Mouse (Mus musculus) WW6 (cell line): ENCODE data around the gene Zp3.
A peak's percentile ranks its signal among the peaks of the same experiment; 100 is the strongest.

Source experiments
- DNase-seq: peaks from one replicate; pipeline ENCODE4 v3.0.0-alpha.2; 2013; ENCODE audit warnings: low read depth, low spot score

Gene Zp3

DNA sequence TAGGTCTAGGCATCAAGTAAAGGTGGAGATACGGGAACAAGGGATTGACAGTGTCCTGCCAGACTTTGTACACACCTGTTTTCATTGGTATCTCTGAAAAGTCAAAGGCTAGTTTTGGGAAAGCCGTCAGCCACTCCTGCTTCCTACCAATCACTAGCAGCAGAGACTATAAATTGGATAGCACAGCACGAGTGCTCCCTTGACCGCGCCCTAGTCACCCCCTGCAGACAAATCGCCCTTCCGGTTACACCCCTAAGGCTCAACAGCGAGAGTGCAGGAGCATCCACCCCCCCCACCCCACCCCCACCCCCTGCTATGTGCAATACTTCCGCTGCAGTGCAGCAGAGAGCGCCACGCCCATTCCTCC lies 17.8 kb upstream of the Zp3 start:
- DNase-seq = no peak

DNA sequence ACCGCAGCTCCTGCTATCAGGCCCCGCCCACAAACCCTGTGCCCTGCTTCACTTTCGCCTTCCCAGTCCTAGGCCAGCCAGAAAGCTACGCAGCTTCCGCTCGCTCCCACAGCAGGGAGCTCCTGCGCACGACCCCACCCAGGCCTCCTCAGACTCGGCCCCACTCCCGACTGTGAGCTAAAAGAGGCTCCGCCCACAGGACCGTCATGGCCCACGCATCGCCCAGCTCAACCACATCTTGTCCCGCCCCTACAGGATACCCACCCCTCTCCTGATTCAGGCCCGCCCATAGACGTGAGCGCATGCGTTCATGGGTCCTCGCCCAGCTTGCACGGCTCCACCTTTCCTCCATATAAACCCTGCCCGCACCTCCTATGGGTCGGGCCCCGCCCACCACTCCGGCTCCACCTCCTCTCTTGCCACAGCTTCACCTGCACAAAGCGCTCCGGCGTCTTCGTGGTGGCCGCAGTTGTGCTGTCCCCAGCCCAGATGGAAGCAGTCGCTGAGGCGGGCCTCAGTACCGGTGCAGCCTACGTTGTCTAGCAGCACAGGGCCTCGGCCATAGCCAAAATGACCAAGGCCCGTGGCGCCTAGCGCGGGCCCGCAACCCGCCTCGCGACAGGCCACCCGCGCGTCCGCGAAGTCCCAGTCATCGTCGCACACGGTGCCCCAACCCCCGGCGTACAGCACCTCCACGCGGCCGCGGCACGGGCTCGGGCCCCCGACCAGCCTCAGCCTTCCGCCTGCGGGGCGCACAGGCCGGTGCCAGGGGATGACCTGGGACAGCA lies 17.2 kb upstream of the Zp3 start:
- peak; percentile 99 for DNase-seq

DNA sequence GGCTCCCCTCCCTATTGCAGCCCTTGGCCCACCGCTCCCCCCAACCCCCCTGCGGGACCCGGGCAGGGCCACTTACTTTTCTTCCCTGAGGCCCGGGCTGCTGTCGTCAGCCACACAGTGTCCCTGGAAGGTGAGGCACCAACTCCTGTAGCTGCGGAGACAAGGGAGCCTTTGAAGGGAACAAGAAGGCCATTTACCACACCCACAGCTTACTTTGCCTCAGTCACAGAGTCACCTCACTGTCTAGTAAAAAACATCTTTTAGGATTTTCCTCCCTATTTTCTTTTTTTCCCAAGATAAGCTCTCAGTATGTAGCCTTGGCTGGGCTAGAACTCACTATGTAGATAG lies 16.6 kb upstream of the Zp3 start:
- DNase-seq = no peak

DNA sequence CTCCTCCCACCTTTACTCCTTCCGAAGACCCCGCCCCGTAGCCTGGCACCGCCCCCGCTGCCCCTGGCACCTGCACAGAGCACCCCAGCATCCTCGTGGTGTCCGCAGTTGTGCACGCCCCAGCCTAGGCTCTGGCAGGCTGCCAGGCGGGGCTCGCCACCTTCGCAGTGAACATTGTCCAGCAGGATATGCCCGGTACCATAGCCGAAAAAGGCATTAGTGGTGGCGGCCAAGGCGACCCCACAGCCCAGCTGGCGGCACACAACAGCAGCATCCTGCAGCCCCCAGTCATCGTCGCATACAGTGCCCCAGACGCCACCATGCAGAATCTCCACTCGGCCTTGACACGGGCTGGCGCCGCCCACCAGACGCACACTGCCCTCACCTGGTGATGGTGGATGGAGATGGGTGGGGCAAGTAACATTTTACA lies 14.4 kb upstream of the Zp3 start:
- DNase-seq = no peak

DNA sequence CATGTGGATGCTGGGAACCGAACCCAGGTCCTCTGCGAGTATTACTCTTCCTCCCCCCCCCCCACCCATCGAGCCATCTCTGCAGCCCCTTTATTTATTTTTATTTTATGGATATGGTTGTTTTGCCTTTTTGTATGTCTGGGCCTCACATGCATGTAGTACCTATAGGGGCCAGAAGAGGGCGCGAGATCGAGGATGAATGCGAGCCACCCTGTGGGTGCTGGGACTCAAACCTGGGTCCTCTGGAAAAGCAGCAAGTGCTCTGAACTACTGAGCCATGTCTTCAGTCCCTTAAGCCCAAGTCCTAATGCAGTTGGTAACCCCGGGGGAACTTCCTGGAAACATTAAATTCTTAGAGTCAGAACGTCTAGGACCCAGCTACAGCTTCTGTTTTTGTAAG lies 13.0 kb upstream of the Zp3 start:
- DNase-seq = no peak

DNA sequence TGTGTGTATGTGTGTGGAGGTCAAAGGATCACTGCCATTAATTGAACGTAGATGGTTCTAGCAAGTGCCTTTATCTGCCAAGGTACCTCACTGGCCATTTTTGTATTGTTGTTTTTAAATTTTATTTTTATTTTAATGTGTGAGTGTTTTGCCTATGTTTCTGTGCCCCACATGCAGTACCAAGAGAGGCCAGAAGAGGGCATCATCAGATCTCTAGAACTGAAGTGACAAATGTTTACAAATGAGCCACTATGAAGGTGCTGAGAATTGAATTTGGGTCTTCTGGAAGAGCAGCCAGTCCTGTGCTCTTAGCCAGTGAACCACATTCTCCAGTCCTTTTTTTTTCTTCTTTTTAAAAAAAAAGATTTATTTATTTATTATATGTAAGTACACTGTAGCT lies 11.1 kb upstream of the Zp3 start:
- no peak for DNase-seq

DNA sequence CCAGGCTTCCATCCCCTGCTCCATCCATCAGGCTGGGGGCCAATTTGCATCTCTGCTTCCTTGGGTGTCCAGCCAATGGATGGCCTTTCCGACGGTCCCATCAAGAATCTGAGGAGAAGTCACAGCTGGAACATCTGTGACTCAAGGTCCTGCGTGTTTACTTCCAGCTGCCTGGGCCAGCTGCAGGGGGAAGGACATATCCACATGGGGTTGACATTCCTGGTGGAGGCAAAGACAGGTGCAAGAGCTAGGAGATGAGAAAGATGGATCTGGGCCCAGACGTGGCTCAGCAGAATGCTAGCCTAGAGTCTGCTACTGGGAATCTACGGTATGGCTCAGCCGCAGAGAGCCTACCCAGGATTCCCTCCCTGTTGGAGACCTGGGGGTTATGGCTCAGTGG lies 9.7 kb upstream of the Zp3 start:
- no peak for DNase-seq

DNA sequence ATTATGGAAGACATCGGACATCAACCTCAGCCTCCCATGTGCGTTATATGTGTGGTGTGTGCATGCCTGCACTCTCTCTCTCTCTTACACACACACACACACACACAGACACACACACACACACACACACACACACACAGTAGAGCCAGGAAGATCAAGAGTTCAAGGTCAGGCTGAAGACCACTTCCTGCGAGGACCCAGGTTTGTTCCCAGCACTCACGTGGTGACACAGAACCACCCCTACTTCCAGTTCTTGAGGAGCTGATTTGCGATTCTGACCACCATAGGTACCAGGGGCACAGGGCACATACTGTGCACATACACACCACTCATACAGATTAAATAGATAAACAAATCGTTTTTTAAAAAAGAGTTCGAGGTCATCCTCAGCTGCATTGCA lies 8.0 kb upstream of the Zp3 start:
- no peak for DNase-seq

DNA sequence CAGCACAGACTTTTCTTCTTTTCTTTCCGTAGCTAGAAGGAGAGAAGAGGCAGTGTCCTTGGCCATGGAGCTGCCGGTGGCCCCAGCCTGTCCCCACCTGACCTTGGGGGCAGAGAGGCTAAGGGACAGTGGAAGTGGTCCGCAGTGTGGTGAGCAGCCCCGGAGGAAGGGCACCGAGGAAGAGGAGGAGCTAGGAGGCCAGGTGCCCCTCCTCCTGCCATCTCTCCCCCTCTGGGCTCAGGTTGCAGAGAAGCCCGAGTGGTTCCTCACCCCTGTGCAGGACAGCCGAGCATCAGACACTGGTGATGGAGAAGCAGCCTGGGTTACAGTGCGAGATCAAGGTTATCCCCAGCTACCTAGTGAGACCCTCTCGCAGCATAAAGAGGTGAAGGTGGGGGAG lies 5.5 kb upstream of the Zp3 start, which contains the start of gene Ssc4d:
Gene Ssc4d (minus strand): TSS at position 167 of the 400 bp plus-strand sequence.
- DNase-seq = no peak

DNA sequence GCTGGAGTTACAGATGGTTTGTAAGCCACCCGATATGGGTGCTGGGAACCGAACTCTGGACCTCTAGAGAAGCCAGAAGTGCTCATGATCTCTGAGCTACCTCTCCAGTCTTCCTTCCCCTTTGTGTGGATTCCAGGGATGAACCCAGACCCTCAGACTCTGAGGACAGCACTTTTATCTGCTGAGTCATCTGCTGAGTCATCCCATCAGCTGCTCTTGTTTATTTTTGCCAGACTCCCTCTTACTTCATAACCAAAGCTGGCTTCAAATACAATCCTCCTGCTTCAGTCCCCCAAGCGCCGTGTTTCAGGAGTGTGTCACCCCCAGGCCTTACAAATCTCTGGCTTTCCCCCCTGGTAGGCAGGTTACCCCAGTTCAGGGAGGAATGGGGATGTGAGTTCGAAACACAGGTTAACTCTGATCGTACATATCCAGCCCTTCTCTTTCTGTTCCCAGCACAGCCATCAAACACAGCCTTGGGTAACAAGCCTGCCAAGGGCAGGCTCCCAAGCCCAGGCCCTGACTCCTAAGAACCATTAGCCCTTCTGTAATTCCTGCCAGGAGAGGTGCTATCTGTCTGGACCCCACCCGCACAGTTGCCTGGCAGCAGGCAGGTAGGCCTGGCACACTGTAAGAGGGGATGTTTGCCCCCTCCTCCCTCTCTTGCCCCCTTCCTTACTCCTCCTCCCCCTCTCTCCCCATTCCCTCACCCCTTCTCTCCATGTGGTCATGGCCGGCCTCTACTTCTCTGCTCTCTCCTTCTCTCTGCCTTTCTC lies 3.8 kb upstream of the Zp3 start:
- DNase-seq = no peak

DNA sequence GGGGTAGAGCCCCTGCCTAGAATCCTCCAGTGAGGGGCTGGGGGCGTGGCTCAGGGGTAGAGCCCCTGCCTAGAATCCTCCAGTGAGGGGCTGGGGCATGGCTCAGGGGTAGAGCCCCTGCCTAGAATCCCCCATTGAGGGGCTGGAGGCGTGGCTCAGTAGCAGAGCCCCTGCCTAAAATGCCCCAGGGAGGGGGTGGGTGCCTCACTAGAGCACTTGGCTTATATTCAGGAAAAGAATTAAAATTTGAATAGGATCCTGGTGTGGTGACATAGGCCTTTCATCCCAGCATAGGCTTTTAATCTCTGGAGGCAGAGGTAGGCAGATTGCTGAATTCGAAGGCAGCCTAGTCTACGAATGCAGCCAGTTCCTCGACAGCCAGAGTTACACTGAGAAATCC lies 518 bp upstream of the Zp3 start:
- no peak for DNase-seq

DNA sequence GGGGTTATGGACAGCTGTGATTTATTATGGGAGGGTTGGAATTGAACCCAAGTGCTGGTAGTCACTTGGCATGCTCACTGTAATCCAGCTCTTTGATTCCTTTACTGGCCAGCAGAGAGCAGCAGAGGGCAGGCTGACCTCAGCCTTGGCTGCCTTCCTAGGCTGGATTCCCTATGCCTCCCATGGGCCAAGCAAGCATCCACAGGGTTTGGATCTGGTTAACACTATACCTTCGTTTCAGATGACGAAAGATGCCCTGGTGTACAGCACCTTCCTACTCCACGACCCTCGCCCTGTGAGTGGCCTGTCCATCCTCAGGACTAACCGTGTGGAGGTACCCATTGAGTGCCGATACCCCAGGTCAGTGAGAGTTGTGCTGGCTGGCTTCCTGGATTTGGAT lies 2.5 kb downstream of the Zp3 start:
- no peak for DNase-seq

DNA sequence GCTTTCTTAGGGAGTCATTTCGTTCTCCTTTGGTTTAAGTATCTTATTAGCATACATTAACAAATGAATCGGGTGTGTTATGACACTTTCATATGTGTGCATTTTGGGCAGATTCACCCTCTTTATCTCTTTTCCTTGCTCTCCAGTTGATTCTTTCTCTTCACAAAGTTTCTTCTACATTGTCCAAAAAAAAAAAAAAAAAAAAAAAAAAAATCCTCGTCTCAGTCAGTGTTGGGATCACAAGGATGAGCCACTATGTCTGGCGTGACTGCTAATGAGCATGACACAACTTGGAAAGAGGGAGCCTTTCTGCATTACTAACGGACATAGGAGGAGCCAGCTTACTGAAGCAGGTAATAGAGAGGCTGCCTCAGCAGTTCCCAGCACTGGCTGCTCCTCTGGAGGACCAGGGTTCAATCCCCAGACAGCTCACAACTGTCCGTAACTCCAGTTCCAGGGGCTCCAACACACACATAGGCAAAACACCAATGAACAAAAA lies 4.7 kb downstream of the Zp3 start:
- no peak for DNase-seq

DNA sequence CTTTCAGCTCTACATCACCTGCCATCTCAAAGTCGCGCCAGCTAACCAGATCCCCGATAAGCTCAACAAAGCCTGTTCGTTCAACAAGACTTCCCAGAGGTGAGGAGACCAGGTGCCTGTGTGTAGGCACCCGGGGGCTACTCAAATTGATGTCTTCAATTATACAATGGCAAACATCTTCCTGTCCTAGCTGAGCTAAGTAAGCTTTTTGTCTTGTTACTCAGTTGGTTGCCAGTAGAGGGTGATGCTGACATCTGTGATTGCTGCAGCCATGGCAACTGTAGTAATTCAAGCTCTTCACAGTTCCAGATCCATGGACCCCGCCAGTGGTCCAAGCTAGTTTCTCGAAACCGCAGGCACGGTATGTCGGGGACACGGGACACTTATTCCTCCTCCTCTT lies 7.3 kb downstream of the Zp3 start:
- DNase-seq = no peak

DNA sequence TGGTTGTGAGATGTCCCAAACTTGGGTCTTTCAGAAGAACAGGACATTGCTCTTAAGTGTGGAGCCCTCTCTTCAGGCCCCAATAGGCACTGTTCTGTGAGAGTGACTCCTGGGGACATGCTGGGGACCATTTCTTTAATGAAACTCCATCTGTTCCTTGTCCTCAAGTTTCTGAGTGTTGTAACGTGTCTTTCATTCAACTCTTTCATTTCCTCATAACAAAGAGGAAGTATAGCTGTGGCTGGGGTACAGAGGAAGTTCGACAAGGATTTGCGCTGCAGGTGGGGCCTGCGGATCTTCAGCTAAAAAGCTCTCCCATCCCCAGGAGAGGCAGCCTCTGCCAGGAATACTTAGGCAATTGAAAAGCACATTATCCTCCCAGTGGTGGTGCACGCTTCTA lies 10.7 kb downstream of the Zp3 start:
- DNase-seq = no peak

DNA sequence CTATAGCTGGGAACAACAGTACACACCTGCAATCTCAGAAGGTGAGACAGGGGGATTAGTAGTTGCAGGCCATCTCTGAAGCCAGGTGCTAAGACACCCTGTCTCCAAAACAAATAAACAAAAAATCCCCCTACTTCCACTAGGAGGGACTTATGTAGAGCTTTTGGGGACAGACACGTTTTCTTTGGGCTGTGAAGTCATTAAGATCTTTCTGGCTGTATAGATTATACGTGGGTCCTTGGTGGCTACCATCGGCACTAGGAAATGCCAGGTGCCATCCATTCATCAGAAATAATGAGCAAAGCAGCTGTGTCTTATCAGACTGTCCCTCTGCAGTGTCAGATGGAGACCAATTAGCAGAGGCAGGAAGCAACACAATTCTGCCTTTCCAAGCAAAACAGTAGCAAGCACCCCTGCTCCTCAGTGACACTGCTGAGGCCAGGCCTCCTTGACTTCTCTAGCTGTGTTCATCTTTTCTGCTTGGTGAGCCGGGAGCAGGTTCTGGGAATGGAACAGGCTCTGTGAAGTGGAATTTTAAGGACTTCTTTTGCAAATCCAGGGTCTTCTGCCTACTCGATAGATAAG lies 13.6 kb downstream of the Zp3 start:
- no peak for DNase-seq

DNA sequence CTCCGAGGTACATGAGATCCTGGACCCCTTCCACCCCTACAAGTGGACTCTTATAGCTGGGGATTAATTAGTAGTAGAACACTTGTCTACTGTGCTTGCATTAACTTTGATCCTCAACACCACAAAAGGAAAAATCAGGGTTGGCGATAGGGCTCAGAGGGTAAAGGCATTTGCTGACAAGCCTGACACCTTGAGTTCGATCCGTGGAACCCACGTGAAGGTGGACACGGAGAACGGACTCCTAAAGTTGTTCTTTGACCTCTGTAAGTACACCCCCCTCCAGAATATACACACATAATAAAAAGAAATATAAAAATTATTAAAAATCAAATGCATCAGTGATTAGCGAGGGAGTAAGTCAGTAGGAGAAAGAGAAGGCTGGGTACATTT lies 14.4 kb downstream of the Zp3 start:
- DNase-seq = no peak

DNA sequence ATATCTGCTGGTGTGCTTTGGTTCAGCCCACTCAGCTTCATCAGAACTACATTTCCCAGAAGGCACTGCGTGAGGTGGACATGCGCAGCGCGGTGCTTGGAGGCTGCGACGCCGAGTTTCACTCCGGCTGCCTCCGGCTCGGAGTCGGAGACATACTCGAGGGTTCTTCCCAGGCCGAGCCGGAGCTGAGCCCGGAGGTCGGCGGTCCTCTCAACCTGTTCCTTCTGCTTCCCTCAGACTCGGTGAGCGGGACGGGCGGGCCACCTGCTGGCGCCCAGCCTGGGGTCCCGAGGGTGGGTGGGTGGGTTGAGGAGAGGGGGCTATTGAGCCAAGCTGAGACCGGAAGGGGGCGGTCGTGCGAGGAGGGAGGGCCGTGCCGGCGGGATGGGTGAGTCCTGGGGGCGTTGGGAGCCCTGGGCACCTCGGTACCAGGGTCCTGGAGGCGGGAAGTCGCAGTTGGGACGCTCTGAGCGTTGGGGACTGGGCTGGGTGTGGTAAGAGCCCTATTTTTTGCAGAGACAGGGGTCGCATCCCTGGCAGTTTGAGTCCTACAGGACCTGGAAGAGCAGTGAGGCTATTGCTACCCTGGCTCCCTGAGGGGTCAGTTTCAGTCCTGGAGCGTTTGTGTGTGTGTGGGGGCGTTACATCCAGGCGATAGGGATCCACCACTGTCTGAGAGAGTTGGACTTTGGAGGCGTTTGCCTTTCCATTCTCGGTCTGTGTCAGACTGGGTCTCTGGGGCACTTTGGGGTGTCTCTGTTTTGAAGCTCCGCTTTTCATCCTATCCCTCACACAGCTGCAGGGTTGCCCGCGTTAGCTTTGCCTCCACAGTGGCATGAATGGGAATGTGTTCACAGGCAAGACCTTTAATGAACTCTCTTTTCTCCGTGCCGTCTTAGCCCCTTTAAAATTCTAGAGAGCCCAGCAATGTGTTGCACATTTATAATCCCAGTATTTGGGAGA lies 15.1 kb downstream of the Zp3 start, which contains the start of gene Dtx2:
Gene Dtx2 (plus strand): TSS at position 76 of the 963 bp plus-strand sequence.
- peak; percentile 78 for DNase-seq

DNA sequence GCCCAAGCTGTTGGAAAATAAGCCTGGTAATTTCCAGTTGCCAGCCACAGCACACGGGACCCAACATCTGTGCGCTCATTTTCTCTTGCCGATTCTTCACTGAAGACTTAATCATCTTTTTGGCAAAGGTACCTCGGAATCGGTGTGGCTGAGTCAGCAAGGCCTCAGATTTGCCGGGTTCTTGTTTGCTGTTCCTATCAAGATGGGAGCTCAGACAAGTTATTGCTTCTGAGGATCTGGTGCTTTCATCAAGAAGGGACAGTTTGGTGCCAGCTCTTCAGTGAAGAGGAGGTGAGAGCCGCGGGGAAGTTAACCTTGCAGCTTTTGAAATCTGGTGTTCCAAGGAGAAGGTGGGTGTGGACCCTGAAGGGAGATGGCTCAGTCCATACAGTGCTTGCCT lies 16.3 kb downstream of the Zp3 start:
- no peak for DNase-seq

DNA sequence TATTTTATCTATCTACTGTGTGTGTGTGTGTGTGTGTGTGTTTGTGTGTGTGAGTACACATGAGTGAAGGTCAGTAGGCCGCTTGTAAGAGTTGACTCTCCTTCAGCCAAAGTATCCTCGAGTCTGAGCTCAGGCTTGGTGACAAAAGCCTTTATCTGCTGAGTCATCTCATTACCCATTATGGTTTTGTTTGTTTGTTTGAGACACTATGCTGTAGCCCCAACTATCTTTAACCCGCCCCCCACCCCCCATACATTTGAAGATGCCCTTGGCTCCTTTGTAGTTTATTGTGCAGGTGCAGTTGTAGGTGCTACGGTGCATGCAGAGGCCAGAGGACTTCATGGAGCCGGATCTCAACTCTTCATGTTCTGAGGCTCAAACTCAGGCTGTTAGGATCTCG lies 21.3 kb downstream of the Zp3 start:
- no peak for DNase-seq

DNA sequence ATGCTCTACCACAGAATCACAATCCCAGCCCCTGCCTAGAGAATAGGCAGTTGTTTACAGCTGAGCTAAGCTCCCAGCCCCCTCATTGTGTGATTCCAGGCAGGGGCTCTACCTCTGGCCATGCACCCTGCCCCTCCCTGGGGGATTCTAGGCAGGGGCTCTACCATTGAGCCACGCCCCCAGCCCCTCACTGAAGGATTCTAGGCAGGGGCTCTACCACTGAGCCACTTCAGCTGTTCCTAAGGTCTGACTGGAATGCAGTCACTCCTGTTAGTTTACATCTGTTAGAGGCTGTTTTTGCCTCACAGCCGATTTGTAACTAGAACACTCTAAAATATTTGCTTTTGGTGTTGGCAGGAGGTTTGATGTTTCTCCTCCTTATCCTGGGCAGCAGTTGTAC lies 22.4 kb downstream of the Zp3 start:
- DNase-seq = no peak

DNA sequence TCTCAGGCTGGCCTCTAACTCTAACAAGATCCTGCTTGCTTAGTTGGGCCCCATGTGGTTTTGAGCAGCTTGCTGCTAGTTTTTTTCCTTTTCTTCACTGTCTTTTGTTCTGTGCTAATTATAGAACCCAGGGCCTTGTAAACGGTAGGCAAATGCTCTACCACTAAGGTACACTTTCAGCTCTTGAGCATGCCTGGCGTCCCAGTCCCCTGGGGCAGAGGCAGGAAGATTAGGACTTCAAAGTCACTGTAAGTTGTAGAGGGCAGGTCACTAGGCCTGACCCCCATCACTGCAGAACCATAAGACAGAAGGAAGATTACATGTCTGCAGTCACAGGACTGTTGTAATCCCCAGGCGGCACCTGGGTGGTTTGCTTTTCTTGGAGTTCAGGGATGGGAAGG lies 22.9 kb downstream of the Zp3 start:
- no peak for DNase-seq
